Mouse (Mus musculus) CH12.LX (cell line): Measurements from ENCODE around the gene Bcas2.

Experiments used
- CTCF ChIP-seq, 2 experiments: IDR thresholded peaks in 1 of 2; conservative IDR thresholded peaks in 1 of 2; 2 replicates each; pipeline ENCODE4 v1.5.1; 2011 to 2012; ENCODE audit warnings: low read depth in 2 of 2, low read length in 2 of 2, improper control_type of control experiment in 1 of 2, inconsistent platforms in 1 of 2, mild to moderate bottlenecking in 1 of 2, moderate library complexity in 1 of 2
- EP300 ChIP-seq: IDR thresholded peaks from 2 replicates; pipeline ENCODE4 v1.6.1; 2011; ENCODE audit warnings: low read length, improper control_type of control experiment
- JUND ChIP-seq: conservative IDR thresholded peaks from 2 replicates; pipeline ENCODE4 v1.6.1; 2011; ENCODE audit warnings: low read depth, low read length, improper control_type of control experiment
- MAFK ChIP-seq: IDR thresholded peaks from 2 replicates; pipeline ENCODE4 v1.6.1; 2011; ENCODE audit warnings: low read length, improper control_type of control experiment; ENCODE audit not compliant: insufficient replicate concordance
- MAX ChIP-seq: IDR thresholded peaks from 2 replicates; pipeline ENCODE4 v1.6.1; 2011; ENCODE audit warnings: low read length, improper control_type of control experiment
- MYC ChIP-seq: IDR thresholded peaks from 2 replicates; pipeline ENCODE4 v1.6.1; 2011; ENCODE audit warnings: low read depth, mild to moderate bottlenecking, improper control_type of control experiment, low read length
- NRF1 ChIP-seq: IDR thresholded peaks from 2 replicates; pipeline ENCODE4 v1.6.1; 2014; ENCODE audit warnings: low read depth, mild to moderate bottlenecking, inconsistent platforms, low read length, improper control_type of control experiment, moderate library complexity
- SIN3A ChIP-seq: IDR thresholded peaks from 2 replicates; pipeline ENCODE4 v1.6.1; 2012; ENCODE audit warnings: low read length, improper control_type of control experiment, inconsistent platforms

GRCm38 (mm10) chr3:103127721-103128120 is 43.7 kb upstream of the Bcas2 start:
- TF ChIP-seq CTCF (conservative IDR thresholded peaks at IDR 0.05 in 1 of 2, IDR thresholded peaks at IDR 0.05 in 1 of 2; ENCODE audit: low read depth in 2 of 2, low read length in 2 of 2) (no peak), MAX (no peak), SIN3A (no peak), JUND (no peak), MAFK (no peak), NRF1 (no peak), MYC (no peak), EP300 (no peak)
